Mouse (Mus musculus): ENCODE data around the gene Deaf1.

DNA sequence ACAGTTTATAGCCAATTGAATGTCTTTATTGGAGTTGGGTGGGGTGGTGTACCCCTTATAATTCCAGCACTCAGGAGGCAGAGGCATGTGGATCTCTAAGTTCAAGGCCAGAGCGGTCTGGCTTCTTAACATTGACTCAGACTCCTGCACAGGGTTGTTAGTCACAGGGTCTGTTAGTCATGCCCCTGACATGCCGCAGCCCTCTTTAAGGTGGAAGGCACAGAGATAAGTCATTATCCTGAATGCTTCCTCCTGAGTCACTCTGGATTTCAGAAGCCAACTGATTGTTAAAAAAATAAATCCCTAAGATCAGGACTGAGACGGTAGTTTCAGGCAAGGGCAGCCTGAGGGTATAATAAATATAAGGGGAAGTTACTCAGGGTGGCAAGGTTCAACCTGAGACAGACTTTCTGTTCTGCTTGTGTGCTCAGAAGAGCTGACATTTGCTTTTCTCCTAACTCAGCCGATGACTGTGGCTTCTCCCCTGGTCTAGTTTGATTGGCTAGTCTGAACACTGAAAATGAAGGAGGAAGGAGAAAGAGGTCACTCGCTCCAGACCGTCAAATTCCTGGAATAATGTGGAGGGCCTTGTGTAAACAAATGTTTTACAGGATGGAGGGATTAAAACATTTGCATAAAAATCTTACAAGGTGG, 44.6 kb upstream of the Deaf1 start:
- no peak for TF ChIP-seq EP300 (IDR thresholded peaks at IDR 0.05; ENCODE audit: low read depth)
- no peak for TF ChIP-seq CTCF (IDR thresholded peaks at IDR 0.05; ENCODE audit: low read depth)
